Mouse (Mus musculus) urinary bladder, postnatal 25 days (tissue): Measurements from ENCODE around the gene A630023A22Rik.

Experiments used
- DNase-seq: peaks from one replicate; pipeline ENCODE4 v3.0.0; 2022; ENCODE audit warnings: low spot score

A630023A22Rik gene

DNA sequence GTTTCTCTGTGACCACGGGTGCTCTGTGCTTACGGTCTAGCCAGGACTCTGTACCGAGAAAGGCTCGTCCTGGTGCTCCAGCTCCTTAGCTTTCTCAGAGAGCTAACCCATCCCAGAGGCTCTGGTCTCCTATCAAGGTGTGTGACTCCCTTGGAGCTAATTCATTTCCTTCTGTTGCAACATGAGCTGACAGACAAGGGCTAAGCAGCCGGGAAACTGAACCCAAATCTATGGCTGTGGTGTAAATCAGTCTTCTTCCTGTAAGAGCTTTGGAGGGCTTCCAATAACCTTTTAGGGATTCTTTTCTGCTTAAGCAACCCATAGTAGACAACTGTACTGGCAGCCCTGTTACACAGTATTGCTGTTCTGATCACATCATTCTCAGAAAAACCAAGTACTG lies at the start of gene A630023A22Rik:
A630023A22Rik (minus strand) TSS at position 154 of the 400 bp plus-strand sequence.
- DNase-seq, result no peak

DNA sequence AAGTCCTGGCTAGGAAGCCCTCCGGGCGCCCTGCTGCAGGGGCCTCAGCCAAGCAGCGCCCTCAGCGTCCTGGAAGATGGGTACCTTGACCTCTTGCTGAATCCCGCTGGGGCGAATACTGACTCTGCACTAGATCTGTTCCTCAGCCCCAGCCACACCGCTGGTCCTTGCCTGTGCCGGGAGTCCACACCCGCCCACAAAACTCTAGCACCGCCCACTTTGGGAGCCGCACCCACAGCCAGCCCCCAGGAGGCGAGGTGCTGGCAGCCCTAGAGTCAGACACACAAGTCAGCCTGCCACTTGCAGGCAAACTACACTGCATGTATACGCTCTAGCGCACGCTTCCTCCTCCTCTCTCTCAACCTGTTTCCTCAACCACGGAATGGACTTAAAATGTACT lies 49.8 kb upstream of the A630023A22Rik start, which contains the start of gene Npy4r:
Npy4r (minus strand) TSS at position 148 of the 400 bp plus-strand sequence.
- peak; percentile 51 for DNase-seq

DNA sequence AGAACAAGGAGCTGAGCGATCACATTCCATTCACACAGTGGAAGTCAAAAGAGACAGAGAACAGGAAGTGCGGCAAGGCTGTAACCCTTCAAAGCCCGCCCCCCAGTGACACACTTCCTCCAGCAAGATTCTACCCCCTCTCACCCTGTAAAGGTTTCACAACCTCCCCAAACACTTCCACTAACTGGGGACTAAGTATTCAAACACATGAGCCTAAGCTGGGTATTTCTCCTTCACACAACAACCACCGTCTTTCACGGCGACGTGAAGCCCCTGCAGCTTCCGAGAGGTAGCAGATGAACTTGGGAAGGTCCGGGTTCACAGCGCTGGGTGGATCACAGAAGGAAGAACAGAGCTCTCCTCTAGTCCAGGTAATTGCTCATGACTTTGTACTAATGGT lies 40.4 kb upstream of the A630023A22Rik start:
- DNase-seq, result no peak

DNA sequence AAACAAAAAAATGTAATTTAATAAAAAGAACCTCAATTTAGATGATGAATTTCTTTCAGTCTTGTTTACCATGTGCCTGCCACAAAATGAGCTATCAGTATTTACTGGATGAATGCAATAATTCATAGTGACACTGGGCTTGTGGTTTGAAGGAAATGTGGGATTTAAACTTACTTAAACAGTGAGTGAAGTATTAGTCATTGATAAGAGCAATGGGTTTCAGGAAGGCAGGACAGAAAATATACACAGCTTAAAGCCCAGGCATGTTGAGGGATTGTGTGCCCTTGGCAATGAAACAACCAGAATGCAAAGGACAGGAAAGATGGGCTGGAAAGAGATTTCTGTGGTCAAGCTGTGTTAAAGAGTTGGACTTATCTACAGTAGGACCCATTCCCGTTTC lies 39.8 kb upstream of the A630023A22Rik start:
- no peak for DNase-seq

DNA sequence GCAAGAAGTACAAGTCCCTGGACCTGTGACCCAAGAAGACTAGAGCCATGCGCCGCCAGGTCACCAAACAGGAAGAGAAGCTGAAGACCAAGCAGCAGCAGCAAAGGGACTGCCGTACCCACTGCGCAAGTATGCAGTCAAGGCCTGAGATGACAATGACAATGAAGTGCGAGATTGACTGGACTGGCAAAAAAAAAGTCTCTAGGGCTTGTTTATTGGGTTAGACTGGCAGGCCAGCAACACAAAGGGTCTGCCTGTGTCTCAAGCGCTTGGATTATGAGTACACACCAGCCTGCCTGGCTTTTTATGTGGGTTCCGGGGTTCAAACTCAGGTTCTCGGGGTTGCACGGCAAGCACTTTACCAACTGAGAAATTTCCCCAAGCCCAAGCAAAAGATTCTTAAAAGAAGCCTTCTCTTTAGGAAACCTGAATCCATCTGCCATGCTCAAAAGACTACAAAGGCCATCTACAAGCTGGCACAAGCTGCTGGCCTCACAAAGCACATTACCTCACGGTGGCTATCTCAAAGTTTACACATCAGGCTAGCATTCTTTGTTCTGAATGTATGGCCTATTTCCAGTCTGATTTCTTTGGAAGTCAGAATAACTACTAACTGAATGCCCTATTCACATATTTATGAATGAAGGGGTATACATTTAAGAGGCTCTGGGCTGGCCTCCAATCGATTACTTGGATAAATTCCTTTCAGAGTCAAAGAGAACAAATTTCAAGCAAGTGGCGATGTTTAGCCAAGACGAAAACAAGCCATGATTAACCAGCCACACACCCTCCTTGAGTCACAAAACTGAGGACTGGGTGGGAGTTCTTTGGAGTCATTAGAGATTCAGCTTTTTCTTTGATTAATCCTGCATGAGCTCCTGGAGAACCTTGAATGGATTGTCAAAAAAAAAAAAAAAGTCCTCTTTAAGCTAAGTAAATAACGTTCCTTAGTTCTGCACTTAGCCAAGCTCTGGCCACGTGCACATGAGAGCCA lies 37.4 kb upstream of the A630023A22Rik start:
- DNase-seq, result no peak

DNA sequence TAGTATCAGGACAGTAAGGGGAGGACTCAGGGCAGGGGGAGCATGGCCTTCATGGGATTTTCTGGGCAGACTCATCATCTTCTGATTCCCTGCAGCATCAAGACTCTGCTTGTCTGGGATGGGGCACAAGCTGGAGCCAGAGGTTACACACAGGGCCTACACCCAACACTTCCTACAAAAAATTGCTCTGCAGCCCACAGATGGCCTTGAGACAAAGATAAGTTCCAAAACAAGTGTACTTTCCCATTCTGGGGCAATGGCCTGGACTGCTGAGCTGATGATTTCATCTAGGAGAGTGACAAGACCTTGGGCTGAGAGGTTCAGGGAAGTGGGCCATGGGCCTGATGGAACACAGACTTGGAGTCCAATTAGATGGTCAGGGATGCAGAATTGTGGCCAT lies 32.8 kb upstream of the A630023A22Rik start:
- DNase-seq, result no peak

DNA sequence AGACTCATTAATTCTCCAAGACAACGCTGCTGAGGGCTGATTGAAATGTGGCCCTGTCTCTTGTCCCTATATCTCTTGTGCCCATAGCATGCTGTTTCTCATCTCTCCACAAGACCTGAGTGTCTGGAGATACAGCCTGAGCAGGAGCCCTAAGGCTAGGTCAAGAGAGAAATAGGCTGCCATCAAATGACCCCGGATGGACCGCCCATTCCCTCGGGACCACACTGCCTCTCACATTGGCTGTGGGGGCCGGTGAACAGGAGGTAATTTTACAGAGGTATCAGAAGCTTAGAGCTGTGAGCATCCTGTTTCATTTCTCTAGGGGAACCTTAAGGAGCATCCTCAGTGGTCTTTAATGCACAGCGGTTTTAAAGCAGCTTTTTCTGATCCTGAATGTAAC lies 28.7 kb upstream of the A630023A22Rik start:
- DNase-seq, result no peak

DNA sequence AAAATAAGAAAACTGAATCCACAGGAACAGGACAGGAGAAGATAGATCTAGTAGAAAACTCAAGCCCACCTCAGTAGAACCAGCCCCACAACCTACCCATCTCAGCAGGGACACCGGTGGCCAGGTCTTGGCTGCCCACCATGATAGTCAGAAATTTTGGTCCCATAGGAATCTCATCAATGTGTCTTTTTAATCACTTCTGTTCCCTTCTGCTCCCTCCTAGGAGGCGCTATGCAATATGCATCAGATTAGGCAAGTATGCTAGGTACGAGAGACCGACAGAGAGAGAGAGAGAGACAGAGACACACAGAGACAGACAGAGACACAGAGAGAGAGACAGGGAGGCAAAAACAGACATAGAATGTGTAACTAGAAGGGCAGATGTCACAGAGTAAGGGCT lies 19.1 kb upstream of the A630023A22Rik start:
- no peak for DNase-seq

DNA sequence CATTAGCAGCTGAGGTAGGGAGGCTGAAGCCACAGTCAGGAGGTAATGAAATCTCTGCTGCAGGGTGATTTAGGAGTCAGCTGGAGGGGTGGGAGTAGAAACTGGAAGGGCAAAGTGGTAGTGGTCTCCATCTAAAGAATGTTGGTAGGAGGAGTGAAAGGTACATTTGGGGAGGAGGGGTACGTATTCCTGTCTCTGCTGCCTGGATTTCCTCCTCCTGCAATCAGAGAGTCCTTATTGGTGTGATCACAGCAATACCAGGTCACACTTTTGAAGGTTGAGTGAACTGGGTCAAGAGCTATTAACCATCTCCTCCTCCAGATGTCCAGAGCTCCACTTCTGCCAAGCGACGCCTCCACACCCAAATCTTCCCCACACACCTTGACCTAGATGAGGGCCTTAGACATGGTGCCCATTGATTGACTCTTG lies 18.4 kb upstream of the A630023A22Rik start:
- no peak for DNase-seq

DNA sequence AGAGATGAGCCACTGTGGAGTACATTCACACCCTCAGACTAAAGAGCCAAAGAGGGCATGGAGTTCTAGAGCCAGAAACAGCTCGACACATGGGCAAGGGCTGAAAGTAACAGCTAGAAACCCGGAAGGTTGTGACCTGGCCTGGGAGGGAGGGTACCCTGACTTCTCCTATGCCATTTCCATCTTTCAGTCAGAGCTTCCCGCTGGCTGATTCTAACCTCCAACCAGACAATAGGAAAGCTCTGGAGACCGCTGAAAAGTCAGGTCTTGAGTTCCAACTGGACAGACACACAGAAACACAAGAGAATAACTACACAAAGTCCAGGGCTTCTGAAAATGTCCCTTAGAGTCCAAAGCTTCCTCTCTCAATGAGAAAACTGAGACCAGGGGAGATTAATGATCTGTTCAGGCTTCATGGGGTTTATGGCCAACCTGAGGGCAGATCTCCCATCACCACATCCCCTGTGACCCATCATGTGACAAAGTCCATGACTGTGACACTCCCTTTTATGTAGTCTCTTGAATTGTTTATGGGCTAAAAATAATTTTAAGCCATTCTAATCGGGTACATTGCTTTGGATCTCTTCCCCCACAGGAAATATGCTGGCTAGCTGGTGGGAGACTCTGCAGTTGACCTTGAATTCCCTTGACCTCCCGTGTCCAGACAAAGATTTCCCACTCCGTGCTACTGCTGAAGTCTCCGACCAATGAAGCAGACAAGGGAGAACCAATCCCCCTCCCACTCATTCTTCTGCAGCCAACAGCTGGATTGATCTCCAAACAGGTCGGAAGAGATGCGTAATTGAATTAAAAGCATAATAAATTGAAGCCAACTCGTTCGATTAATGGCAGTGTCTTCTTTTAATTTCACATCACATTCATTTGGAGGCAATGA lies 17.7 kb upstream of the A630023A22Rik start:
- no peak for DNase-seq

DNA sequence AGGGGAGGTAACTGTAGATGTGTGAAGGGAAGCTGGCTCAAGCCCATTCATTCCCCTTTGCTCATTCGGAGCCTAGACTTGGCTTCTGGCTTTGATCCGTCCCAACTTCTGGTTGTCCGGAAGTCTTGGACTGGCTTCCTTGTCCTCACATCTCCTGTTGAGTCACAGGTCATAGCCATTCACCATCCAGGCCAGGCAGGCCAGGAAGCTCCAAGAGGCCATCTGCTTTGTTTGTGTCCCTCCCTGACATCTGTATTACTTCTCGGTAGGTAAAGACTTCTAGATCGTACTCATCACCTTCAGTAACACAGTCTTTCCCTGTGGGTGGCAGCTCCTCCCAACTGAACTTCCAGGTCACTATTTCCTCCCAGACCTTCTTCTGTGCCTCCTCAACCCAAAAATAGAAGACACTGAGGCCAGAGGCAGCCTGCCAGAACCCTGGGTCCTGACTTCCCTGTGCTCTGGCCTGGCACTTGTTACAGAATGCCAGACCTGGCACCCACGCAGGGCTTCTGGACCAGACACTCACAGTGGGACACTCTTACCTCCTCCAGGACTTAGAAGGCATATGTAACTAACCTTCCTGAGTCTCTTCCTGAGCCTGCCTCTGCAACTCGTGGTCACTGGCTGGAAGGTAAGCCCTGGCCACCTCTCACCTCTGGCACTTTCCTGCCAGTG lies 16.6 kb upstream of the A630023A22Rik start:
- no peak for DNase-seq

DNA sequence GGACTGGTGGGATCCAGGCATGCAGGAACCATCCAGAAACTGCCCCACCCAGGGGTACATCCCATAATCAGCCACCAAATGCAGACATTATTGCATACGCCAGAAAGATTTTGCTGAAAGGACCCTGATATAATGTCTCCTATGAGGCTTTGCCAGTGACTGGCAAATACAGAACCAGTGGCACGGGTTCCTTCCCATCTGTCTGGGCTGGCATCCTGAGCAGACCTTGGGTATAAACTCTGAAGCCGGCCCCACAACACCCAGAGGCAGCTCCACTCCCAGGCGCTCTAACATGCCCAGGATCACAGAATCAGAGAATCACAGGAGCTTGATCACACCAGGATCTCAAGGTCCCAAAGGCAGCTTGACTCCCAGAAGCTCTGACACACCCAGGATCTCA lies 11.8 kb upstream of the A630023A22Rik start:
- DNase-seq, result no peak

DNA sequence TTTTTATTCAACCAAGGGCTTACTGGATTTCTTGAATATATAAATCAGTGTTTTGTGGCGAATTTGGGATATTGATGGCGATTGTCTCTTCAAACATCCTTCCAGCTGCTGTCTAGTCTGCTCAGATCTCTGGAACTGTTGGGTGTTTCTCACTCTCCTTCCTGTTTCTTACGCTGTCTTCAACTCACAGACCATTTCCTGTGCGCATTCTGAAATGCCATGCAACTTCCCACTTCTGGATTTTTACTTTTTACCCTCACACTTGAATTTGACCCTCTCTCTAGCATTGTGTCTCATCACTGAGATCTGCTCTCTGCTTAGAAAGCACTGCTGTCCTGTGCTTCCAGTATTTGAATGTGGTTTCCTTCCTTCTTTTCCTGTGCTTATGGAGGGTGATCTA lies 5.0 kb upstream of the A630023A22Rik start:
- no peak for DNase-seq

DNA sequence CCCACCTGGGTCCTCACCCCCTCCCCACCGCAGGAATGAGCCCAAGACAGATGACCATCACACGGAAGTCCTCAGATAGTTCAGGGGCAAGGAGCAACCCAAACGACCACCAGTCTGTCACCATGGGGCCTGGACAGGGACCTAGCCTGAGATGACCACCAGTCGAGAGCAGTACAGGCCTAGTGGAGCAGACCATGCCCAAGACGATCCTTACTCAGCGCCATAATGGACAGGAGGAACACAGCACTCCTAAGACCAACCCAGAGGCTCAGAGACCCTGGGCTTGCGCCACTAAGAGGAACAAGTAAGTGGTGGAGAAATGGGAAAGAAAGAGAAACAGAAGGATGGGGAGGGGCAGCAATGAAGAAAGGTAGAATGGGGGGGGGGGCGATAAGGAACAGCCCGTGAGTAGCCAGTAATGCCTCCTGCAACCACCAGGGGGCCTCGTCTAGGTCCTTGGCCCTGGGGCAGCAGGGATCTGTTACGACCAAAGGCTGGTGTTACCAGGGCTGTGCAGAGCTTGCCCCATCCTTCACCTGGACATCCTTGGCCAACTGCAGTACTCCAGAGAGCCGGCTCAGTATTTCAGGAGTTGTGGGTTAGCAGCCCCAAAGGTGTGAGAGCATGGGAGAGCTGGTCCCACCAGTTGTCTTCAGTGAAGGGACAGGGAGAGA lies 4.0 kb upstream of the A630023A22Rik start:
- peak; percentile 60 for DNase-seq

DNA sequence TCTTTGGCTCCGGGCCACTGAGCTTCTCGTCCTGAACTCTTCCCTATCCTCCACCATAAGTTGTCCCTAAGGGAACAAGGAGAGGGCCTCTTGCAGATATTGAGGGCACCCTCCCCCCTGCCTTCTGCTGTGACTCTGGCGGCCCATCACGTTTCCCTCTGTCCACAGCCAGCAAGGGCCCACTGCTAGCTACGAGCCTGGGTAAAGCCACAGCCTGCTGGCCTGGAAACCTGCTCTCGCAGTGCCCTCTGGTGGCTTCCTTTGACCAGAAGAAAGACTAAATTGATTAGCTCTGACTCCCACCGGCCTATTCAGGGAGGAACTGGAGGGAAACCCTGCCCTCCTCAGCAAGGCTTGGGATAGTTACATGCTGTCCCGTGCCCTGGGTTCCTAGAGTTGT lies 2.3 kb upstream of the A630023A22Rik start:
- DNase-seq, result peak; percentile 78

DNA sequence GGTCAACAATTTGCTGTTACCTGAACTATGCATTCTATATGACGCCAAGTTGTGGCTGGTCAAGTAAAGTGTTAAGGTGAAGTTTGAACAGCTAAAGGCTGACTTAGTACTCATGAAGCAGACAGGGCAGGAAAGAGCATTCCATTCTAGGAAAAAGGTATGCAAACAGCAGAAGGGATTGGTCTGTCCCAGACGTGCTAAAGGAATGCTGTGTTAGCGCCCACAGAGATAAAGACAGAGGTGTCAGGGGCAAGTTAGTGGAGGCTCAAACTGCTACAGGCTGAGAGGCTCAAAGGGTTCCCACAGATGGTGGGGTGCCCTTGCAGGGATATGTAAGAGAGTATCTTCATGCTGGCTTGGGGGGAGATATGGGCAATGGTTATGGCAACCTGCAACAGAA lies 1.3 kb upstream of the A630023A22Rik start:
- no peak for DNase-seq

DNA sequence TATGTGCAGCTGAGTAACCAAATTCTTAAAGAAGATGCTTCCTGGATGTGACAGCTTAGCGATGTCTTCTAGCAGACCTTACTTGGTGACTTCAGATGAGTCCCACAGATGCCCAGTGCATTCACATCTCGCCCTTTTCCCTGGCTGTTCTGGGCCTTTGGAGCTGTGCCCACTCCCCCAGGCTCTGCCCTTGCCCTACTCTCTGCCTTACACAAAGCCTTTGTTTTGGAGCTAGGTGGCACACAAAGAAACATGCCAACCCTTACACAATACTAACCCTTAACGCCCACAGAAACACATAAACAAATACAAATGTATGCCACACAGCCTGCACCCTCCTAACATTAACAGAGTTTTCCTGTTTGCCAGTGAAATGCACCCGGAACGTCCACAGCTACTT lies 6.4 kb downstream of the A630023A22Rik start:
- no peak for DNase-seq

DNA sequence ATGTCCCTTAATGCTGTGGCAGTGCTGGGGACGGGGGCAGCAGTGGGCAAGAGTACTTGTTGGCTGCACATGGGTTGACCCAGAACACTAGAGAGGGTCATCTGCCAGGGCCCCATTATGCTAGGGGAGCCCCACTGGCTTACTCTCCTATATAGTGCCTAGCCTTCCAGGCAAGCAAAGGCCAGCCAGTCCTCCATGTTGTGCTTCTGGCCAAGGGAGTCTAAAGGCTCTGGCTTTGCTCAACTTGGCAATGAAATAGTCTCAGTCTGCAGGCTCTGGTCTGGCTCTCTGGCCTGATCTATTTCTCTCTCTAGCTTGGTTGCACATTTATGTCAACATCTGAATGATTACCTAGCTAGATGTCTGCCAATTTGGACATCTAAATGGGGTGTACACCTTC lies 9.7 kb downstream of the A630023A22Rik start:
- no peak for DNase-seq

DNA sequence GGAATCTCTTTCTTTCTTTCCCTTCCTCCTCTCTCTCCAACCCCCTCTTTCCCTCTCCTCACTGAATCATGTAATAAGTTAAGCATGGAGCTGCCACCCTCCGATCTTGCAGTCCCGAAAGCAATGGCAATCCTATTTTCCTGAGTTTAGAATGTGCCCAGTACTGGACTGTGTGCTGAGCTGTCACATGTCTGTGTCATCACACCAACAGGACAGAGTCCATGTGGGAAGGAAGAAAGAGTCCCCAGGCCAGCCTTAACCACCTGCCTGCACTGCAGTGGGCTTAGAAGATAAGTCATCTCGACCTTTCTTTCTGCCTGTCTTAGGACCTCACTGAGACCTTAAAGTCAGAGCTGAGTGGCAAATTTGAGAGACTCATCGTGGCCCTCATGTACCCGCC lies 11.1 kb downstream of the A630023A22Rik start:
- DNase-seq, result no peak

DNA sequence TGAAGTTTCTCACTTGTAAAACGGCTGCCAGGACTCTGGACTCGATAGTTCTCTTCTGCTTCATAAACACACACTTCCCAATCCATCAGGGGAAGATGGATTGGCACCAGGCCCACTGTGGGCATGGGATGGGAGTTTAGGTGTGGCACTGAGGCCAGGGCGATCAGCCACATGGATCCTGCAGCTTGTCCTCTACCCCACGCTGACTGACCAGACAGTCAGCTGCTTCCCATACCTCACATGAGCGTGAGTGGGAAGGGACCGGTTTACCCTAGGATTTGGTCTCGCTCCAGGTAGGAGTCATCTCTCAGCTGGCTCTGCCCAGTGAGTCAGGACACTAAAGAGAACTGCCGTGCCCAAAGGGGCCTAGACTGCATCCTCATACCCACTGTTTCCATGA lies 12.8 kb downstream of the A630023A22Rik start:
- no peak for DNase-seq

DNA sequence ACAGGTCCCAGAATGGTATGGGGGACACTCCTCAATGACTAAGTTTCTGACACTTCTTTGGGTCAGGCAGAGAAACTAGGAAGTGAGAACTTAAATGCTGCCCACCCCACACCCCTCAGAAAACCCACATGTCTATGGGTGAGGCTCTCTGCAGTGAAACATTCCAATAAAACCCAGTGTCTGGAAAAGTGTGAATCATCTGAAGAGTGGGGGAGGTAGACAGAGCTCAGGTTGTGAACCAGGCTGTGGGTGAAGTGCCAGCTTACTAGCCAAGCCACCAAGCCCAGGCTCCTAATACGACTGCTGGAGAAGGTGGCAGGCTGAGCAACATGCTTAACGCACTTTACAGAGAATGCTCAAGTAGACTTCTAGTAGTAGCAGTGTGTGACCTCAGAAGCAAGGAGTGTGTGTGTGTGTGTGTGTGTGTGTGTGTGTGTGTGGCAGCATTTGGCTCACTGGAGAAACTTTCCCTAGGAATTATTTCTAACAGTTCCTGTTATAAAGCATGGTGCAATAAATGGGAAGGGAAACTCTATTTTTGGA lies 14.6 kb downstream of the A630023A22Rik start:
- DNase-seq, result no peak
